Mouse (Mus musculus) kidney, embryonic 14.5 days (tissue): ENCODE data around the gene Auh. TPM values are rescaled to one million over a fixed set of nuclear protein-coding genes. Genes with fewer than 3 reads are reported as not detected.

ENCODE experiments used
- ATAC-seq: fragments of 200-750 bp; cut with Nextera tagmentation; 2 replicates; pipeline ENCODE4 v1.8.0; 2017; ENCODE audit warnings: moderate number of reproducible peaks, mild to moderate bottlenecking, moderate TSS enrichment, moderate library complexity; ENCODE audit not compliant: low FRiP score, low TSS enrichment
- H3K27ac ChIP-seq: fragments of 300-500 bp; sonication (generic); 2 replicates; pipeline ENCODE4 v1.5.1; 2014; ENCODE audit warnings: low read depth, mild to moderate bottlenecking, low read length, moderate library complexity, mixed read lengths
- H3K27me3 ChIP-seq: fragments of 300-500 bp; sonication (generic); 2 replicates; pipeline ENCODE4 v1.6.1; 2014; ENCODE audit warnings: mild to moderate bottlenecking, low read length; ENCODE audit not compliant: control insufficient read depth, insufficient read depth
- H3K36me3 ChIP-seq: fragments of 300-500 bp; sonication (generic); 2 replicates; pipeline ENCODE4 v1.6.1; 2014; ENCODE audit warnings: low read length, mixed read lengths; ENCODE audit not compliant: control insufficient read depth, insufficient read depth
- H3K4me1 ChIP-seq: fragments of 300-500 bp; sonication (generic); 2 replicates; pipeline ENCODE4 v1.6.1; 2014; ENCODE audit warnings: low read length, mixed read lengths; ENCODE audit not compliant: control insufficient read depth, insufficient read depth
- H3K4me2 ChIP-seq: fragments of 300-500 bp; sonication (generic); replicated peaks from 2 replicates; pipeline ENCODE4 v1.6.1; 2014; ENCODE audit warnings: low read depth, mild to moderate bottlenecking, low read length
- H3K4me3 ChIP-seq: fragments of 300-500 bp; sonication (generic); 2 replicates; pipeline ENCODE4 v1.5.1; 2014; ENCODE audit warnings: mild to moderate bottlenecking, low read length
- H3K9ac ChIP-seq: fragments of 300-500 bp; sonication (generic); 2 replicates; pipeline ENCODE4 v1.6.1; 2014; ENCODE audit warnings: low read depth, mild to moderate bottlenecking, low read length, moderate library complexity
- H3K9me3 ChIP-seq: fragments of 300-500 bp; sonication (generic); 2 replicates; pipeline ENCODE4 v1.6.1; 2016; ENCODE audit warnings: low read length; ENCODE audit not compliant: control insufficient read depth
- WGBS: fragments of 180-500 bp; shearing (Covaris S2); extraction: QIAGEN DNeasy Blood & Tissue Kit; methylation state at CpG from one replicate; pipeline ENCODE4 v1.1.7; 2014; 5-methylcytosine and 5-hydroxymethylcytosine counted together
- polyA plus RNA-seq: library from polyadenylated mRNA; unstranded; fragments of >200 nt; fragmentation: Nextera tagmentation; extraction: Ambion mirVana; gene quantifications from 2 replicates; pipeline ENCODE4 v1.2.1, GENCODE M21; 2014

Gene Auh
- polyA plus RNA-seq, 1 experiment from 2014 or later: 44.7 TPM

DNA sequence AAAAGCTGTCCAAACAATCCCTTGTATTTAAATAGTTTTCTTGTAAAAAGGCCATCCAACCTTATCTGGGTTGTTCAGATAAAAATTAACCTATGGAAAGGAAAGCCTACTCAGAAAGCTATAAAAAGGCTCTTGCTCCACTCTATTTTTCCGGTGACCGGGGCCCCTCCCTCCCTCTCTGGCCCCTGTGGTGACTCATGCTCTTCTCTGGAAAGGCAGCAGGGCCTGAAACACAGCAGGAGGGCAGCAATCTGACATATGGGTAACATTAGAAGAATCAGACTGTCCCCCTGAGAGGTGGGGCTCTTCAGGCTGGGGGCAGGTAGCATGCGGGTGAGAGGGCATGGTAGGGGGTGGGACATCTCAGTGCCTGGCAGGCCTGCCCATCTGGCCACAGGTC lies 110.7 kb downstream of the Auh start:
- Histone ChIP-seq H3K27me3 (no peaks in the 10 kb centered on the region), H3K27ac (peak overlapping the region; percentile 66; the same call in 1 of the 2 replicates), H3K4me2 (no peak overlapping the region), H3K4me3 (no peak overlapping the region), H3K9me3 (no peaks in the 10 kb centered on the region), H3K9ac (no peak overlapping the region), H3K36me3 (no peaks in the 10 kb centered on the region), H3K4me1 (peaks cover 58% of the 10 kb centered on the region)
- ATAC-seq: no peak
- 4% methylated on average over 3 of the region's 3 CpGs for WGBS

DNA sequence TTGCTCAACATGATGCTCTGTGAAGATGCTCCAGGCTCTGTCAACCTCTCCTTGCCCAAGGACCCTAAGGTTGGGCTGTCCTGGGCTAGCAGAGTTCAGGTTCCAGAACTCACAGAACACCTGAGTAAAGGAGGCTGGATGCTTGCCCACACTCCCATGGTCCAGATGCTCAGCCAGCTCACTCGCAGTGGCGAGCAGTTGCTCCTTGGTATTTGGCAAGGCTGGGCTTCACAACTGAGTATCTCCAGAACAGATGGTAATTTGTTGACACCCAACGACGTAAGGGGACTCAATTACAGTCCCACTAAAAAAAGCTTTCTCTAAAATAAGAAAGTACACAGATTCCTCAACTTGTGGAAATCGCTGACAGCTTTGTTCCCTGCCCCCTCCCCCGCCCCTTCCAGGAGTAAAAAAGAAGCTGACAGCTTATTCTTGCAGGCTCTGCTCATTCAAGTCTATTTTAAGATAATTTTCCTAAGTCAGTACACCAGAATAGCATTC lies 111.4 kb downstream of the Auh start:
- Histone ChIP-seq H3K4me3 (no peak overlapping the region), H3K4me2 (no peak overlapping the region), H3K36me3 (no peaks in the 10 kb centered on the region), H3K27me3 (no peaks in the 10 kb centered on the region), H3K27ac (peak overlapping the region; percentile 66; the same call in 1 of the 2 replicates), H3K4me1 (peaks cover 62% of the 10 kb centered on the region), H3K9me3 (no peaks in the 10 kb centered on the region), H3K9ac (no peak overlapping the region)
- no peak for ATAC-seq
- 44% methylated on average over 6 of the region's 6 CpGs for WGBS

DNA sequence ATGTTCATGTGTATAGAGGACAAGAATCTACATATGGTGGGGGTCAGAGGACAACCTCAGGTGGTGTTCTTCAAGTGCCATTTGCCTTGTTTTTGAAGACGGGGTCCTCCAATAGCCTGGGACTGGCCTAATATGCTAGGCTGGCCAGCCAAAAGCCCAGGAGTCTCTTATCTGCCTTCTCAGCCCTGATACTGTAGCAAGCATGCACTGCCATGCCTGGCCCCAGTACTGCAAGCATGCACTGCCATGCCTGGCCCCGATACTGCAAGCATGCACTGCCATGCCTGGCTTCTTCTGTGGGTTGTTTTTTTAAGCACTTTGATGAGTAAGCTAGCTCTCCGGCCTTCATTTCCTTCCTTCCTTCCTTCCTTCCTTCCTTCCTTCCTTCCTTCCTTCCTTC lies 115.7 kb downstream of the Auh start:
- Histone ChIP-seq H3K4me1 (peaks cover 29% of the 10 kb centered on the region), H3K4me3 (no peak overlapping the region), H3K36me3 (no peaks in the 10 kb centered on the region), H3K27ac (no peak overlapping the region), H3K9ac (no peak overlapping the region), H3K27me3 (no peaks in the 10 kb centered on the region), H3K4me2 (no peak overlapping the region), H3K9me3 (no peaks in the 10 kb centered on the region)
- 60% methylated on average over 3 of the region's 3 CpGs for WGBS
- ATAC-seq: no peak

DNA sequence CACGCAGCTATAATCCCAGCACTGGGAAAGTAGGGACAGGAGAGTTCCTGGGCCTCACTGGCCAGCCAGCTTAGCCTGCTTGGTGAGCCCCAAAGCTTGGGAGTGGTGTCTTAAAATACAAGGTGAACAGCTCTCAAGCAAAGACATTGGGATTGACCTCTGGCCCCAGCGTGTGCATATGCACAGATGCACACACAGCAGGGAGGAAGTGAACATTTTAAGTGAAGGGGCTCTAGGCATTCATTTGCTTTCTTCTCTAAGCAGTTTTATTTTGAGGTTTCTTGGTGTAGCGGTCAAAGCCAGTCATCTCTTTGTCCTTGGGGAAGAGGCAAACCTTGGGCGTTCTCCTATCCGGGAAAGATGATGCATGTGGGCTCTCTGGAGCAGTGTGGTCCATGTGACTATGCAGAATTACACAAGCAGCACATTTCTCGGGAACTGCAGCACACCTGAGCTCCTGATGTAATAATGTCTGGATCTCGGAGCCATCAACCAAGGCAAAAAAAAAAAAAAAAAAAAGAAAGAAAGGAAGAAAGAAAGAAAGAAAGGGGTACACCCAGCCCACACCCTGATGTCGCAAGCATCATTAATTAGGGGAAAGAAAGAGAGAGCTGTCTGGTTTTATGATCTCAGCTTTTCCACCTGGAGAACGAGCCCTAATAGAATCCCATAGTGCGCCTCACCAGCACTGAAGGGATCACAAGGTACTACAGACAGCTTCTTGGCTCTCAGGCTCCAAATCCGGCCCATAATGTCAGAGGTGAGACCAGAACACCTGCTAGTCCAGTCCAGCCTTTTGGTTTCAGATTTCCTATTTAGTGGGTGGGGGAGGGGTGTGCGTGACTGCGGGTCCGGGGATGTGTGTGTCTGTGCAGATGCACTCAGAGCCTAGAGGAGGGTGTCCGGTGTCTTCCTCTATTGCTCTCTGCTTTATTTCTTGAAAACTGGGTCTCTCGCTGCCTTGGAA lies 116.6 kb downstream of the Auh start:
- Histone ChIP-seq H3K9ac (no peak overlapping the region), H3K27me3 (no peaks in the 10 kb centered on the region), H3K4me1 (peaks cover 20% of the 10 kb centered on the region), H3K4me3 (no peak overlapping the region), H3K36me3 (no peaks in the 10 kb centered on the region), H3K4me2 (no peak overlapping the region), H3K27ac (no peak overlapping the region), H3K9me3 (no peaks in the 10 kb centered on the region)
- WGBS: 37% methylated on average over 16 of the region's 16 CpGs
- ATAC-seq: peak; percentile 75

DNA sequence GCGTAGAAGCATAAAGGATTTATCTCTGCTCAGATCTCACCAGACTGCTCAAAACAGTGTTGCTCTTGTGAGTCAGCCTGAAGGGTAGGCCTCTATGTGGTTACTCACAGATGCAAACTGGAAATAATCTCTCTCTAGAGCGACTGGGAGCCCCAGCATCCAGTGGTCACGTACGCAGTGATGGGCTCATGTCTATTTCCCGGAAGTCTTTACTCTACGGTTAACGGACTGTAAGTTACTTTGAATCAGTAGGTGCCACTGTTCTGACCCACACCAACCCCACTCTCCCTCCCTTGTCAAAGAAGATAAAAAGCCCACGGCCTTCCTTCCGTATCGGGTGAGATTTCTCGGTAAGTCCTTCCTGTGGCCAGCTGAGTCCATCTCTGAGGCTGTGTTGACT lies 121.8 kb downstream of the Auh start:
- H3K9ac ChIP-seq: no peak overlapping the region
- H3K4me2 ChIP-seq: no peak overlapping the region
- no peak overlapping the region for H3K4me3 ChIP-seq
- H3K9me3 ChIP-seq: no peaks in the 10 kb centered on the region
- H3K27me3 ChIP-seq: no peaks in the 10 kb centered on the region
- peaks cover 13% of the 10 kb centered on the region; the same call in 1 of the 2 replicates for H3K4me1 ChIP-seq
- no peaks in the 10 kb centered on the region for H3K36me3 ChIP-seq
- no peak for ATAC-seq
- WGBS: 73% methylated on average over 11 of the region's 11 CpGs
- no peak overlapping the region for H3K27ac ChIP-seq

DNA sequence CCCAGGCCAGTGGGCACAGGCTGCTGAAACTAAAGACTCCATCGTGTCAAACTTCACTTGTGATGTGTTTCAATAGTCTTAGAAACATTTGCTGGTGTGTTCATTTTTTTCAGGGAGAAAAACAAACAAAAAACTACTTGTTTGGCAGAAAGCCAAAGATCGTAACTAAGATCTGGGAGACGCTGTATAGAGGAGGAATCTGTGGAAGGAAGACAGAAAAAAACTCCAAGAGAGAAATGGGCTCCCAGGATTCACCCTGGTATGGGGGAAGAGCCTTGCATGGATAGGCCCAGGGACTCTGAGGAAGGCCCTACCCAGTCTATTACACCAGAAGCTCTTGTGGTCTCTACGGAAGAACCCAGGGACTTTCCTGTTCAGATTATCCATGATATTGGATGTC lies 123.5 kb downstream of the Auh start:
- Histone ChIP-seq H3K27ac (no peak overlapping the region), H3K4me1 (peaks cover 10% of the 10 kb centered on the region; the same call in 1 of the 2 replicates), H3K9ac (no peak overlapping the region), H3K27me3 (no peaks in the 10 kb centered on the region), H3K4me3 (no peak overlapping the region), H3K4me2 (no peak overlapping the region), H3K9me3 (no peaks in the 10 kb centered on the region), H3K36me3 (no peaks in the 10 kb centered on the region)
- no peak for ATAC-seq
- WGBS: 27% methylated on average over 4 of the region's 4 CpGs

DNA sequence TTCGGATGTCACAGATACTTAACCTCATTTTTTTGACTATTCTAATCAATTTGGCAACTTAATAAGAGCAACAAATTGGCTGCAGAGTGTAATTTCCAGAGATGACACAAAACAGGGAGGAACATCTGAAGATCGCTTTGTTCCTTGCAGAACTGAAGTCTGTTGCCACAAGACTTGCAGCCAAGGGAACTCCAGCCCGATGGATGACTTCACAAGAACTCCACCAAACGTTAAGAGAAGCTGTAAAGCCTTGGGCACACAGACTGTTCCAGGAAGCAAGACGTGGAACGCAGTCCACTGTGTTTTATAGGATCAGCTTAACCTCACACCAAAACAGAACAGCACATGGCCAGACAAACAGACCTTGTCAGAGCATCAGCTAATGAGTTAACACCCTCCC lies 123.9 kb downstream of the Auh start:
- Histone ChIP-seq H3K4me3 (no peak overlapping the region), H3K27ac (no peak overlapping the region), H3K27me3 (no peaks in the 10 kb centered on the region), H3K4me1 (peaks cover 10% of the 10 kb centered on the region; the same call in 1 of the 2 replicates), H3K9me3 (no peaks in the 10 kb centered on the region), H3K36me3 (no peaks in the 10 kb centered on the region), H3K4me2 (no peak overlapping the region), H3K9ac (no peak overlapping the region)
- no peak; the same call in 1 of the 2 replicates for ATAC-seq
- 28% methylated on average over 6 of the region's 6 CpGs for WGBS

DNA sequence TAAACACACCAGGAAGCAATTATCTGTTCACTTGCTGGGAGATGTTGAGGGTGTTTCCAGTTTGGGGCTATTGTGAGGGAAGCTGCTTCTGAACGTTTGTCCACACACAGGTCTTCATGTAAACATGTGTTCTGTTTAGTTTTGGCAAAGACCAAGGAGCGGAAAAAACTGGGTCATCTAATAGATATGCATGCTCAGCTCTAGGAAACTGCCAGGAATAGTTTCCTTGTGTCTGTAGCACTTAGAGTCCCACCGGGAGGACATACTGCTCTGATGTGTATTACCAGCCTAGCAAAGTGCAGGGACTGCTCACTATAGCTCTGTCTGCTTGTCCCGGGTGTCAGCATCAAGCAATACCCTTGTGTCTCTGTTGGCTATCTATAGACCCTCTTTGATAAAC lies 127.0 kb downstream of the Auh start:
- WGBS: 87% methylated on average over 4 of the region's 4 CpGs
- H3K9ac ChIP-seq: no peak overlapping the region
- no peaks in the 10 kb centered on the region for H3K9me3 ChIP-seq
- H3K27me3 ChIP-seq: no peaks in the 10 kb centered on the region
- H3K27ac ChIP-seq: no peak overlapping the region
- peaks cover 10% of the 10 kb centered on the region; the same call in 1 of the 2 replicates for H3K4me1 ChIP-seq
- no peaks in the 10 kb centered on the region for H3K36me3 ChIP-seq
- H3K4me3 ChIP-seq: no peak overlapping the region
- no peak overlapping the region for H3K4me2 ChIP-seq
- no peak for ATAC-seq

DNA sequence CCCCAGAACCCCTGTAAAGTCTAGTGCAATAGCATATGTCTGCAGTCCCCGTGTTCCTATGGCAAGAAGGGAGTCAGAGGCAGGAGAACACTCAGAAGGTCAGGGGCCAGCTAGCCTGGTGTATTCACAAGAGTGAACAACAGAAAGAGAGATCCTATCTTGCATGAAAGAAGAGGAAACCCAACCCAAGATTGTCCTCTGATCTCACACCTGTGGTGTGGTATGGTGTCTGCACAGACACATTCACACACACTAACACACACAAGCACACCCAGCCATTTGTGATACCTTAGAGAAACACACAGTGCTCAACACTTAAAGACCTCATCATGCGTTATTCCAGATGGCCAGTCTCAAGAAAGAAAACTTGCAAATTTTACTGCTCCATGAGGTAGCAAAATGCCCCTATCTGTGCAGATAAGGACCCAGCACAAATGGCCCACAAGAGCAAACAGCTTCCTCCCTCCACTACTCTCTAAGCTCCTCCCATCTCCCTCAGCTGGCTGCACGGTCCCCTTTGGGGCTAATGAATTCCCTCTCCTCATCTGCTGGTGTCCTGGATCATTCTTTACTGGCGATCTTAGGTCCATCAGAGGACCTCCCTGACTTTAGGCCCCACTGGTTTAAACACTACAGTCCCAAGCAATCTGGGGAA lies 128.7 kb downstream of the Auh start:
- H3K27ac ChIP-seq: no peak overlapping the region
- H3K4me3 ChIP-seq: no peak overlapping the region
- H3K9ac ChIP-seq: no peak overlapping the region
- 44% methylated on average over 4 of the region's 4 CpGs for WGBS
- H3K36me3 ChIP-seq: no peaks in the 10 kb centered on the region
- H3K27me3 ChIP-seq: no peaks in the 10 kb centered on the region
- no peaks in the 10 kb centered on the region for H3K9me3 ChIP-seq
- ATAC-seq: no peak
- no peak overlapping the region for H3K4me2 ChIP-seq
- H3K4me1 ChIP-seq: peaks cover 9% of the 10 kb centered on the region; the same call in 1 of the 2 replicates
